ENCODE assay signal across 9 mouse cellular contexts in genomic region chr1:42699471-42699871, GRCm38 (mm10). TPM values are rescaled to one million over a fixed set of nuclear protein-coding genes. Genes with fewer than 3 reads are reported as not detected.
DNase-seq lines count a peak whose midpoint lies in the region; ATAC-seq and TF ChIP-seq lines count a peak whose summit lies in the region.
"Had no signal": no experiment of that assay in that cellular context is flagged by ENCODE, and none has a peak within 500 bp of the region (broad histone marks: within the 10 kb centered on the region; RNA-seq: fewer than 3 reads in every experiment).

No protein-coding gene starts in this region.

- no peaks in the 10 kb centered on the region for H3K9me3 ChIP-seq in kidney, embryonic 15.5 days (replicated peaks)
- H3K9me3 ChIP-seq in neural tube, embryonic 13.5 days, result no peaks in the 10 kb centered on the region

- H3K27me3 ChIP-seq in liver, adult 2 months (ENCODE audit: control insufficient read depth, insufficient read depth, low read length), result peaks cover 50% of the 10 kb centered on the region
- H3K27me3 ChIP-seq in kidney, embryonic 15.5 days, result peaks cover 93% of the 10 kb centered on the region
- peaks cover 7% of the 10 kb centered on the region for H3K27me3 ChIP-seq in neural tube, embryonic 13.5 days

- no peak overlapping the region for H3K27ac ChIP-seq in liver, adult 2 months (replicated peaks; ENCODE audit: insufficient read depth, low read depth, low read length)
- no peak overlapping the region for H3K27ac ChIP-seq in kidney, embryonic 15.5 days
- peak overlapping the region; percentile 97 for H3K27ac ChIP-seq in neural tube, embryonic 13.5 days (replicated peaks)

- no peaks in the 10 kb centered on the region for H3K36me3 ChIP-seq in liver, adult 2 months (ENCODE audit: control insufficient read depth, insufficient read depth, low read length)
- H3K36me3 ChIP-seq in kidney, embryonic 15.5 days, result no peaks in the 10 kb centered on the region
- H3K36me3 ChIP-seq in neural tube, embryonic 13.5 days, result 0 out of 2 replicates have a peak, but pooled peaks cover 8% of the 10 kb centered on the region

- H3K4me3 ChIP-seq in liver, adult 2 months (ENCODE audit: insufficient read depth, low read depth, low read length), result no peak overlapping the region
- peak overlapping the region; percentile 57 for H3K4me3 ChIP-seq in kidney, embryonic 15.5 days (replicated peaks)
- H3K4me3 ChIP-seq in neural tube, embryonic 13.5 days, result peak overlapping the region; percentile 90

- H3K4me1 ChIP-seq in liver, adult 2 months (ENCODE audit: control insufficient read depth, insufficient read depth, low read length), result no peaks in the 10 kb centered on the region
- peaks cover 49% of the 10 kb centered on the region for H3K4me1 ChIP-seq in kidney, embryonic 15.5 days
- H3K4me1 ChIP-seq in neural tube, embryonic 13.5 days (replicated peaks), result peaks cover 49% of the 10 kb centered on the region

- 3% methylated on average over 19 of the region's 19 CpGs for WGBS in liver, adult 2 months
- 1% methylated on average over 19 of the region's 19 CpGs for WGBS in kidney, embryonic 15.5 days
- WGBS in neural tube, embryonic 13.5 days, result 0% methylated on average over 19 of the region's 19 CpGs

- ATAC-seq in kidney, embryonic 15.5 days (replicated peaks; ENCODE audit: low FRiP score), result no peak
- no peak for ATAC-seq in neural tube, embryonic 13.5 days (ENCODE audit: low read depth)
- ATAC-seq in erythroblast, adult 5-6 weeks (replicated peaks; ENCODE audit: low FRiP score, poor library complexity, severe bottlenecking), result no peak

- H3K79me2 ChIP-seq in liver, adult 2 months (ENCODE audit: control insufficient read depth, insufficient read depth, low read length), result no peaks in the 10 kb centered on the region

- DNase-seq in adrenal gland, adult 2 months, result peak; percentile 4
- no peak for DNase-seq in adrenal gland, postnatal 36 days
- peak; percentile 65 for DNase-seq in liver, adult 2 months (ENCODE audit: extremely low read depth, low read depth, low spot score)
- no peak for DNase-seq in liver
- DNase-seq in yolk sac, embryonic 10.5 days (ENCODE audit: low spot score), result no peak
- DNase-seq: right cerebral cortex, postnatal 25 days had no signal

- no peak for TF ChIP-seq POLR2A in liver, adult 2 months (IDR thresholded peaks at IDR 0.05; ENCODE audit: extremely low read depth, insufficient read depth, low read length)

- no peak overlapping the region for H3K9ac ChIP-seq in liver, adult 2 months (ENCODE audit: low read depth, low read length)
- H3K9ac ChIP-seq in kidney, embryonic 15.5 days, result peak overlapping the region; percentile 63
- peak overlapping the region; percentile 99 for H3K9ac ChIP-seq in neural tube, embryonic 13.5 days

- TF ChIP-seq CTCF in liver, adult 2 months (IDR thresholded peaks at IDR 0.05; ENCODE audit: low read depth, low read length), result no peak

- H3K4me2 ChIP-seq in kidney, embryonic 15.5 days, result peak overlapping the region; percentile 62
- H3K4me2 ChIP-seq in neural tube, embryonic 13.5 days, result peak overlapping the region; percentile 86

RNA-seq across cellular contexts. Expression of gene Pou3f3, which starts 3.9 kb away (rescaled TPM):
- not detected for total RNA-seq in adrenal gland, adult 2 months (2021)
- 0.02 TPM in 2 replicates for polyA plus RNA-seq in adrenal gland, adult 2 months (2012; rRNA removed)
- under 1 TPM in 1 of 2 experiments, not detected in 1; 0.07 TPM for total RNA-seq in adrenal gland, postnatal 36 days (2021)
- under 0.01 TPM in 1 of 2 replicates, not detected in the other for total RNA-seq in liver, adult 2 months (2014; rRNA removed)
- not detected in 2 replicates for polyA plus RNA-seq in liver, adult 2 months (2012; rRNA removed)
- 8.9 and 9.2 TPM in 2 replicates for polyA plus RNA-seq in kidney, embryonic 15.5 days (2015; fragmentation: Nextera tagmentation; extraction: Ambion mirVana)
- 10.5 and 12.2 TPM in 2 replicates for polyA plus RNA-seq in neural tube, embryonic 13.5 days (2015; fragmentation: Nextera tagmentation; extraction: Ambion mirVana)
- total RNA-seq in erythroblast, adult 5-6 weeks (2015; ENCODE audit: low replicate concordance), result not detected in 2 replicates
- 0.14 TPM in 1 of 2 replicates, not detected in the other for total RNA-seq in erythroblast, adult 5-6 weeks (2017; ENCODE audit: low replicate concordance)

Comparison
In these comparisons a context has a peak if more than half of its experiments do, and no peak if none do; other contexts are left out.
1. DNase-seq: peak in adrenal gland, adult 2 months (single experiment) and liver, adult 2 months (single experiment); none in adrenal gland, postnatal 36 days (0 of 2), liver (single experiment) and yolk sac, embryonic 10.5 days (single experiment).